Mouse (Mus musculus): ENCODE measurements around the gene Dgcr8. TPM values are rescaled to one million over a fixed set of nuclear protein-coding genes. Genes with fewer than 3 reads are reported as not detected.
A peak's percentile ranks its signal among the peaks of the same experiment; 100 is the strongest.
"Not testable (repeated sequence)": the region's sequence is repeated elsewhere in the genome, so short reads cannot be mapped to it uniquely, and the experiment has no call there.

Dgcr8 gene
- 30.4 and 32.4 TPM in 2 replicates for polyA plus RNA-seq (2015; fragmentation: Nextera tagmentation; extraction: Ambion mirVana)

DNA sequence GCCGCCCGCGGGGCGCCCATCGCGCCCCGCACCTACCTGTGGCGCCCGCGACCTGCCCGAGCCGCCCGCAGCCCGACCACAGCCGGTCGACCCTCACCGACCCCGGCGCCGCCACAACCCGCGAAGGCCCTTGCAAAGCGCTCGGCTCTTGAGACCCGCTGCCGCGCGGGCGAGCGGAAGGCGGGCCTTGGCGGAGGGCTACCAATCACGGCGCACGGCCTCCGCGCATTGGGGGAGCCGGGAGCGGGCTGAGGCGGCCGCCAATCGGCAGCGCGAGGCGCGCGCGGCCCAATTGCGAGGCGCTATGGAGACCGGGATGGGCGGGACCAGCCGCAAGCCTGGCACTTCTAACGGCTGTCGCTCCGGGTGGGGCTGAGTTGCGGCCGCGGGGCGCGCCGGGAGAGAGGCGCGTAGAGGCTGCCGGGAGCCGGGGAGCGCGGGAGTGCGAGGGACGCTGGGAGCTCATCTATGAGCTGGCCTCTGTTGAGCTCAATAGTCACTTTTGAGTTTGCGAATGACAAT lies at the start of gene Dgcr8:
Dgcr8 (minus strand) TSS at position 180 of the 522 bp plus-strand sequence.
- H3K4me1 ChIP-seq: peaks cover 24% of the 10 kb centered on the region
- no peaks in the 10 kb centered on the region for H3K9me3 ChIP-seq (replicated peaks)
- H3K27ac ChIP-seq: peak within 1 kb of the TSS; percentile 94
- H3K4me3 ChIP-seq (replicated peaks): peak within 1 kb of the TSS; percentile 93
- peak within 1 kb of the TSS; percentile 98 for H3K9ac ChIP-seq
- peak; percentile 99 for ATAC-seq (replicated peaks; ENCODE audit: low FRiP score)
- no peaks in the 10 kb centered on the region for H3K27me3 ChIP-seq
- WGBS: 0% methylated on average over 52 of the region's 71 CpGs
- peak within 1 kb of the TSS; percentile 80 for H3K4me2 ChIP-seq
- peaks cover 20% of the 10 kb centered on the region for H3K36me3 ChIP-seq

DNA sequence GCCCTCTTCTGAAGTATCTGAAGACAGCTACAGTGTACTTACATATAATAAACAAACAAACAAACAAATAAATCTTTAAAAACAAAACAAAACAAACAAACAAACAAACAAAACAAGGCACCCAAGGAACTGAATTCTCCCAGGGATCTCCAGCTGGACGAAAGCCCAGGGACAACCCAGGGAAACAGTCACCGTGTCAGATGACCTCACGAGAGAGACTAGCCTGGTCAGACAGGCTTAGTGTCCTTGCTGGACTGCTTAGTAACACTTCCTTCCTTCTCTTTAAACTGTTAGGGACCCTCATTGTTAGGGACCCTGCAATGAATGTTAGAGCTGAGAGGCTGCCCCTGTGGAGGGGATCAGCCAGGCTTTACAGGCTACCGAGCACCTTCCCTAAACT lies 48.2 kb upstream of the Dgcr8 start:
- 78% methylated on average over 4 of the region's 4 CpGs for WGBS
- Histone ChIP-seq H3K9ac (no peak overlapping the region), H3K9me3 (replicated peaks) (no peaks in the 10 kb centered on the region), H3K4me1 (0 out of 2 replicates have a peak, but pooled peaks cover under 1% of the 10 kb centered on the region), H3K36me3 (no peaks in the 10 kb centered on the region), H3K4me2 (no peak overlapping the region), H3K27ac (no peak overlapping the region), H3K4me3 (replicated peaks) (no peak overlapping the region), H3K27me3 (no peaks in the 10 kb centered on the region)
- ATAC-seq (replicated peaks; ENCODE audit: low FRiP score): no peak

DNA sequence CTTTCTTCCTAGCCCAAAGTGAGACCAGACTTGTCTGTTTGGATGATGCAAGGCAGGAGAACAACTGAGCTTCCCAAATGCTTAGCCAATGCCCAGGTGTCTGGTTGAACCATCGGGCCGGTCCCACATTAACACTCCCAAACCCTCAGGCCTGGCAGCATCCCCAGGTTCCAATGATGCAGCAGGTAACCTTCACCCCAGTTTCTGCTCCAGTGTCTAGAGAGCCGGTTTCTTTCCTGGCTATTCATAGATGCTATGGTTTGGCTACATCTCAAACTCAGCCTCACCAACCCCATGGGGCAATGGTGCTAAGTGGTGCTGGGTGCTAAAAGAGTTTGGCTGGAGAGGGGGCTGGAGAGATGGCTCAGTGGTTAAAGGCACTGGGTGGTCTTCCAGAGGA lies 46.9 kb upstream of the Dgcr8 start:
- ATAC-seq (replicated peaks; ENCODE audit: low FRiP score): no peak
- WGBS: 95% methylated on average over 3 of the region's 3 CpGs
- Histone ChIP-seq H3K27ac (no peak overlapping the region), H3K4me2 (no peak overlapping the region), H3K27me3 (no peaks in the 10 kb centered on the region), H3K4me1 (no peaks in the 10 kb centered on the region), H3K9me3 (replicated peaks) (no peaks in the 10 kb centered on the region), H3K9ac (no peak overlapping the region), H3K4me3 (replicated peaks) (no peak overlapping the region), H3K36me3 (no peaks in the 10 kb centered on the region)

DNA sequence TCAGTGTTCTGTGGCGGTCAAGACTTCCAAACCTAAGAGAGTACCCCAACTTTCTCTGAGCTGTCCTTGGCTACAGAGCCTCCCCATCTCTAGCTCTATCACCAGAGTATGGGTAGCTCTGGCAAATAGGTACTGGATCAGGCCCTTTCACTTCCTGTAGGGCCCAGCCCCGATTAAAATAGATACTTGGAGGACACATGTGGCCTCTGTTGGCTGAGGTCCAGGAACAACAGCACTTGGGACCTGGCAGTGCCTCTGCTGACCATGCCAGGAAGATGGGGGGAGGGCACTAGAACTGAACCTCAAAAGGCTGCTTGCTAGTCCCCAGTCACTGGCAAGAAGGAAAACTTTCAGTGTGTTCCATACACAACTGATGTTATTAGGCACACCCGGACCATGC lies 44.9 kb upstream of the Dgcr8 start:
- no peak overlapping the region for H3K27ac ChIP-seq
- H3K4me3 ChIP-seq (replicated peaks): no peak overlapping the region
- WGBS: 79% methylated on average over 3 of the region's 3 CpGs
- H3K4me1 ChIP-seq: no peaks in the 10 kb centered on the region
- H3K27me3 ChIP-seq: no peaks in the 10 kb centered on the region
- no peaks in the 10 kb centered on the region for H3K36me3 ChIP-seq
- H3K4me2 ChIP-seq: no peak overlapping the region
- no peak for ATAC-seq (replicated peaks; ENCODE audit: low FRiP score)
- no peak overlapping the region for H3K9ac ChIP-seq
- H3K9me3 ChIP-seq (replicated peaks): no peaks in the 10 kb centered on the region

DNA sequence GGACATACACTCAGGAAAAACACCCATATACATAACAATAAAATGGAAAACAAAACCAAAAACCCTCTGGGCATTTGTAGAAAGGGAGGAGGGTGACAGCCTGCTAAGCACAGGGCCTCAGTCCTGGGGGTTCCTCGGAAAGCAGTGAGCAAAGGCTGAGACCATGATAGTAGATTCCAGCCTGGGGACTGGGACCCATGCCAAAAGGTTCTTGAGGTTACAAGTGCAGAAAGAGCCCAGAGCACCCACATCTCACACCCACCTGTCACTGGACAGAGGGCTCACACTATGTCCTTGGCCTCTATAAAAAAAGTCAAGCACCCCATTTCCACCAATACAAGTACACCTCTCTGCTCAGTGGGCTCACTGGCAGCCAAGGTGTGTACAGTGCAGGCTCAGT lies 39.5 kb upstream of the Dgcr8 start:
- Histone ChIP-seq H3K36me3 (no peaks in the 10 kb centered on the region), H3K9me3 (replicated peaks) (no peaks in the 10 kb centered on the region), H3K4me2 (no peak overlapping the region), H3K9ac (no peak overlapping the region), H3K4me3 (replicated peaks) (no peak overlapping the region), H3K4me1 (no peaks in the 10 kb centered on the region), H3K27ac (no peak overlapping the region), H3K27me3 (no peaks in the 10 kb centered on the region)
- 83% methylated on average over 1 of the region's 1 CpGs for WGBS
- ATAC-seq (replicated peaks; ENCODE audit: low FRiP score): no peak

DNA sequence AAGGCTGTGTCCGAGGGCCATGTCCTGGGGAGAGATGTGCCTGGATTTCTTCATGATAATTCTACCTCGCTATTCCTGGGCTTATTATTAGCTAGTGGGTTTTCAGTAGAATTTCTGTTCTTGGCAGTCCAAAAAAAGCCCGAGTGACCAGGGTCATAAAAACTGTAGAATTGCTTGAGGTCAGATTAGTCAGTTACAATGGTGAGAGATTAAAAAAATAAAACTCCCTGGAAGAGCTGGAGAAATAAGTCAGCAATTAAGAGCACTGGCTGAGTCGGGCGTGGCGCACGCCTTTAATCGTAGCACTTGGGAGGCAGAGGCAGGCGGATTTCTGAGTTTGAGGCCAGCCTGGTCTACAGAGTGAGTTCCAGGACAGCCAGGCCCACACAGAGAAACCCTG lies 38.9 kb upstream of the Dgcr8 start:
- no peak for ATAC-seq (replicated peaks; ENCODE audit: low FRiP score)
- H3K27me3 ChIP-seq: no peaks in the 10 kb centered on the region
- 89% methylated on average over 9 of the region's 9 CpGs for WGBS

DNA sequence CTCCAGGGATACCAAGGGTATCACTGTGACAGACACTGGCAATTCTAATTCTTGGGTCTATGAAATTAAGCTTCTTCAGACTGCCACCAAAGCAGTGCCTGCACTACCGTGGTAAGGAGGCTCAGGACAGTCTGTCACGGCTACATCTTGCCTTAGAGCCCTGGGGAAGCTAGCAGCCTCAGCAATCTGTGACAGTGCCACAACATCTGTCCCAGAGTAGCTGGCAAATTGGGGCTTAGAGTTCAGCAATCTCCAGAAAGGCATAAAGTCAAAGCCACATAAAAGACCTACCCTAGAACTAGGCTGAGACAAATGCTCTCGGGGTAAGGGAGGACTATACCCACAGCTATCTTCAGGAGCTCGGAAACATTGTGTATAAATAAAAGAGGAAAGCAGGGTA lies 36.7 kb upstream of the Dgcr8 start:
- no peak for ATAC-seq (replicated peaks; ENCODE audit: low FRiP score)
- Histone ChIP-seq H3K27ac (no peak overlapping the region), H3K9ac (no peak overlapping the region), H3K27me3 (no peaks in the 10 kb centered on the region), H3K9me3 (replicated peaks) (no peaks in the 10 kb centered on the region), H3K36me3 (peaks cover 2% of the 10 kb centered on the region; the same call in 1 of the 2 replicates), H3K4me3 (replicated peaks) (no peak overlapping the region), H3K4me1 (no peaks in the 10 kb centered on the region), H3K4me2 (no peak overlapping the region)
- 71% methylated on average over 4 of the region's 4 CpGs for WGBS

More for the DNA sequence above, 38.9 kb upstream of the Dgcr8 start:
- Histone ChIP-seq H3K4me3 (replicated peaks) (no peak overlapping the region), H3K9me3 (replicated peaks) (no peaks in the 10 kb centered on the region), H3K4me2 (no peak overlapping the region), H3K4me1 (no peaks in the 10 kb centered on the region), H3K9ac (no peak overlapping the region), H3K27ac (no peak overlapping the region), H3K36me3 (peaks cover 2% of the 10 kb centered on the region; the same call in 1 of the 2 replicates)

DNA sequence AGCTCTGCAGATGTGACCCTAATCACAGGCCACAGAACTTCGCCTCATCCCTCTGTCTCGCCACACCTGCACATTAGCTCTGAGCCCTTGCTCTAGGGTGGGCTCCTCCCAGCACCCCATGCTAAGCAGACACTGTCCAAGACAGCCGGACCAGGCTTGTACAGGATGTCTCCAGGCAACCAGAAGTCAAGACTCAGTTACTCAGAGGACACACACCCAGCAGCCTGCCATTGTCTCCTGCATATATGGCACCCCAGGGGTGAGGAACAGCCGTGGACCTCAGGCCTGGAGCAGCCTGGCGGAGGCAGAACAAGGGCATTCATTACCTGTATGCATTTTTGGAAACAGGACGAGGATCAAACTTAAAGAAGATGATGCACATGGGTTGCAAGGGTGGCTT lies 35.0 kb upstream of the Dgcr8 start:
- Histone ChIP-seq H3K27me3 (no peaks in the 10 kb centered on the region), H3K4me2 (no peak overlapping the region), H3K9ac (no peak overlapping the region), H3K9me3 (replicated peaks) (no peaks in the 10 kb centered on the region), H3K27ac (no peak overlapping the region), H3K4me3 (replicated peaks) (no peak overlapping the region), H3K36me3 (peaks cover 2% of the 10 kb centered on the region; the same call in 1 of the 2 replicates), H3K4me1 (no peaks in the 10 kb centered on the region)
- 86% methylated on average over 6 of the region's 6 CpGs for WGBS
- ATAC-seq (replicated peaks; ENCODE audit: low FRiP score): no peak

DNA sequence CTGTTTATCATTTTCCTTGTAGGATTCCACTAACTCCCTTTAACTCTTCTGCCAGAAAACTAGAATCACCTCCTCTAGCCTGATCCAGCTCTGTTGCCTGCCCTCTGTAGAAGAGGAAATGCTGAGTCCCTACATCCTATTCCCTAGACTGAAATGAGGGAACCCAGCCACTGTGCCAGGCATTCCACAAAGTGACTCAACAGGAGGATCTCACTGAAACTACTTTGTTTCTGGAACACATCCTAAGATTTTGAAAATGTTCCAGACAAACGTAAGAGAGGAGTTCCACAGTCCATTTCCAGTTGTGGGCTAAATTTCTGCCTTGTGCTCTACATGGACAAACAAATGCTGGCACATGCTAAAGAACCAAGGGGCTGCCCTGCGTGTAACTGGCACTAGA lies 34.4 kb upstream of the Dgcr8 start:
- no peaks in the 10 kb centered on the region for H3K27me3 ChIP-seq
- 84% methylated on average over 2 of the region's 2 CpGs for WGBS
- no peak overlapping the region for H3K4me2 ChIP-seq
- H3K4me1 ChIP-seq: no peaks in the 10 kb centered on the region
- H3K36me3 ChIP-seq: peaks cover 2% of the 10 kb centered on the region; the same call in 1 of the 2 replicates
- H3K9ac ChIP-seq: no peak overlapping the region
- no peaks in the 10 kb centered on the region for H3K9me3 ChIP-seq (replicated peaks)
- no peak overlapping the region for H3K27ac ChIP-seq
- no peak overlapping the region for H3K4me3 ChIP-seq (replicated peaks)
- ATAC-seq (replicated peaks; ENCODE audit: low FRiP score): no peak

DNA sequence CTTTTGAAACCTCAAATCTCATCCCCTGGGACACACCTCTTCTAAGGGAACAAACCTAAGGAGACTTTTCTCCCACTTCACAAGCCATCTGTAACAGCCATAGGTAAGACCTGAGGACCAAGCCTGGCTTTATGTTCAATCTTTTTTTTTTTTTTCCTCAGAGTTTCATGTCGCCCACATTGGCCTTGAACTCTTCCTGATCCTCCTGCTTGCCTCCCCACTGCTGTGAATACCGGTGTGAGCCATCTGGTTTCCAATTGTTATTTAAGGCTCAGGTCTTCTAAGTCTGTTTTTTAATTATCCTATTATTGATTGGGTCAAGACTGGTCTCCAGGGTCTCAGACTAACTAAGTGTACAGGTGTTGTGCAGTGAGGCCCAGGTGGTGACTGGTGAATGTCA lies 32.4 kb upstream of the Dgcr8 start:
- H3K4me3 ChIP-seq (replicated peaks): no peak overlapping the region
- peaks cover 2% of the 10 kb centered on the region; the same call in 1 of the 2 replicates for H3K36me3 ChIP-seq
- ATAC-seq (replicated peaks; ENCODE audit: low FRiP score): no peak
- 80% methylated on average over 2 of the region's 2 CpGs for WGBS
- no peaks in the 10 kb centered on the region for H3K27me3 ChIP-seq
- H3K9ac ChIP-seq: no peak overlapping the region
- no peaks in the 10 kb centered on the region for H3K9me3 ChIP-seq (replicated peaks)
- no peaks in the 10 kb centered on the region for H3K4me1 ChIP-seq
- no peak overlapping the region for H3K4me2 ChIP-seq
- H3K27ac ChIP-seq: no peak overlapping the region

DNA sequence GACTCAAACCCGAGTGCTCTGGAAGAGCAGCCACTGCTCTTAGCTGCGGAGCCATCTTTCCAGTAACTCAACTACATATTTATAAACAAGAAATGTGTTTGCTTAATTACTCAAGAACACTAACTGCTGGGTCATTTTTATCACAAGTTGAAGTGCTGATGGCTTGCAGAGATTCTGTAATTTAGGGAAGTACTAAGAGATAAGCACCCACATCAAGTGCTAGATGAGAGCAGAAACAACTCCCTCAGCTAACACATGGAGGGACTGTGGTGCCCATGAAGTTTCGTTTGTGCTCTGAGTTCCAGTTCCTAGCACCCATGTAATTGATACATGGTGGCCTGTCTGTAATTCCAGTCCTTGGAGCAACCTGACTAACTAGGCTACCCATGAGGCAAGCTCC lies 29.9 kb upstream of the Dgcr8 start:
- WGBS: 82% methylated on average over 3 of the region's 3 CpGs
- peaks cover 2% of the 10 kb centered on the region; the same call in 1 of the 2 replicates for H3K36me3 ChIP-seq
- ATAC-seq (replicated peaks; ENCODE audit: low FRiP score): no peak

DNA sequence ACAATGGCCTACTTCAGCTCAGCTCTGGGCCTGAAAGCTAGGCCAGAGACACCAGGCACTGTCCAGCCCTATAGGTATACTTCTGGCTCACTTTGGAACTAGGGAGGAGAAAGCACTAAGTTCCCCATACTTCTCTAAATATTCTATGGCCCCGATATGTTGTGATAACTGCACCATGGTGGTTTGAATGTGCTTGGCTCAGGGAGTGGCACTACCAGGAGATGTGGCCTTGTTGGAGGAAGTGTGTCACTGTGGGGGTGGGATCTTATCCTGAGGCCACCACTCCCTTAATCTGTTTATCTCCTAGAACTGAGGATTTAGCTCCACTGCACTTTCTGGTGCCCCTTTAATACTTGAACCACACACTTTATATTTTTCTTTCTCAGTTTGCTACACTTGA lies 19.1 kb upstream of the Dgcr8 start:
- H3K4me1 ChIP-seq: no peaks in the 10 kb centered on the region
- H3K4me3 ChIP-seq (replicated peaks): no peak overlapping the region
- peaks cover 4% of the 10 kb centered on the region; the same call in 1 of the 2 replicates for H3K36me3 ChIP-seq
- H3K27me3 ChIP-seq: no peaks in the 10 kb centered on the region
- WGBS: 100% methylated on average over 1 of the region's 1 CpGs
- H3K9me3 ChIP-seq (replicated peaks): no peaks in the 10 kb centered on the region
- no peak overlapping the region for H3K27ac ChIP-seq
- no peak overlapping the region for H3K9ac ChIP-seq
- no peak for ATAC-seq (replicated peaks; ENCODE audit: low FRiP score)
- H3K4me2 ChIP-seq: no peak overlapping the region

More for the DNA sequence above, 29.9 kb upstream of the Dgcr8 start:
- Histone ChIP-seq H3K4me1 (no peaks in the 10 kb centered on the region), H3K27me3 (no peaks in the 10 kb centered on the region), H3K4me2 (no peak overlapping the region), H3K9ac (no peak overlapping the region), H3K27ac (no peak overlapping the region), H3K4me3 (replicated peaks) (no peak overlapping the region), H3K9me3 (replicated peaks) (no peaks in the 10 kb centered on the region)

DNA sequence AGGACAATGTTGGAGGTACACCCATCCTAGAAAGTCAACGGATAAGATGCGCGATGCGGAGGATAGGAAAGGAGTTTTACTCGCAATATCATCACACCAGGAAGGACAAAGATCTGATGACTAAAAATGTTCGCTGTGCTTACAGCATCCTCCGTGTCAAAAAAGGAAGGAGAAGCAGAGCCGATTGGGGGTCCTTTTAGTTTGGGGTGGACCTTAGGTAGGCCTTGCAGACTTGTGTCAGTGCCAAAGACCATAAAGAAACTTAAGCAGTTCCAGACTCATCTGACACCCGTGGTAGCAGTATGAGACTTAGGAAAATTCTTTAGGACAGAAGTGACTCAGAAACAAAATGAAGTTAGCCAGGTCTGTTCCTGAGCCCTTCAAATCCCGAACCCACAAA lies 568 bp upstream of the Dgcr8 start:
- Histone ChIP-seq H3K36me3 (peaks cover 16% of the 10 kb centered on the region), H3K27ac (peak overlapping the region; percentile 83)
- ATAC-seq (replicated peaks; ENCODE audit: low FRiP score): not testable (repeated sequence)

More for the DNA sequence above, 568 bp upstream of the Dgcr8 start:
- H3K9ac ChIP-seq: peak overlapping the region; percentile 98
- peak overlapping the region; percentile 51 for H3K4me2 ChIP-seq
- not testable (repeated sequence) for H3K27me3 ChIP-seq; H3K9me3 ChIP-seq (replicated peaks)
- peaks cover 24% of the 10 kb centered on the region for H3K4me1 ChIP-seq
- 2% methylated on average over 10 of the region's 10 CpGs for WGBS
- peak overlapping the region; percentile 93 for H3K4me3 ChIP-seq (replicated peaks)

All from kidney, embryonic 15.5 days (tissue).